Mouse (Mus musculus): Measurements from ENCODE around the gene Phox2a.

DNA sequence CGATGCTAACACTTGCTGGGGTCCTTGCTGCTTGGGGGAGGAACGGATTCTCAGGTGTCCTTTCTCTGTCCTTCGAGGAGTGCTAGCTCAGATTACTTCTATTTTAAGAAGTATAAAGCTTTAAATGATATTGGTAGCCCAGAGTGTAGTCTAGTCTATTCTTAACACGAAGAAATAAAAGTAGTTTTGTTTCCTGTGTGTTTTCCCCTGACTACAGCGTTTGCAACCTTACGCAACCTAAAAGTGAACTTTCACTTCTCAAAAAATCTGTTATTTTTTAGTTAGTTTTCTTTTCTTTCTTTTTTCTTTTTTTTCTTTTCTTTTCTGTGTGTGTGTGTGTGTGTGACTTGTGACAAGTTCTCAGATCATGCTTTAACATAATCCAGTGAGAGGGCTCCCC, 33.6 kb downstream of the Phox2a start:
- TF ChIP-seq POLR2A (IDR thresholded peaks at IDR 0.05; ENCODE audit: control insufficient read depth, extremely low read depth, insufficient read depth, low read length, poor library complexity) (no peak), CTCF (IDR thresholded peaks at IDR 0.05; ENCODE audit: borderline replicate concordance, control insufficient read depth, extremely low read depth, insufficient read depth, low read length, poor library complexity) (no peak)

All from thymus, adult 2 months (tissue).